Mouse (Mus musculus): ENCODE data around the gene Acp1. TPM values are rescaled to one million over a fixed set of nuclear protein-coding genes. Genes with fewer than 3 reads are reported as not detected.

The Acp1 gene
- polyA plus RNA-seq (2012; rRNA removed): 14.8 and 16.2 TPM in 2 replicates

GRCm38 (mm10) chr12:30911261-30912047 lies at the start of gene Acp1, which contains the start of gene Sh3yl1:
Acp1 (minus strand) TSS chr12:30911589.
Sh3yl1 (plus strand) TSS chr12:30911668.

GRCm38 (mm10) chr12:30883986-30884621 lies 27.3 kb downstream of the Acp1 start, which contains the start of gene Alkal2:
Alkal2 (plus strand) TSS chr12:30884322.

Other genes starting within 250 kb of the Acp1 start
- gene Alkal2, start 27.3 kb downstream of the Acp1 start, polyA plus RNA-seq (2012; rRNA removed): 0.87 and 1.2 TPM in 2 replicates
- 33.4 and 35.0 TPM in 2 replicates for gene Sh3yl1, start 79 bp upstream of the Acp1 start, polyA plus RNA-seq (2012; rRNA removed)
- 0.01 and 0.05 TPM in 2 replicates for gene Fam110c, start 162.3 kb upstream of the Acp1 start, polyA plus RNA-seq (2012; rRNA removed)